Mouse (Mus musculus) ES-Bruce4 (cell line): ENCODE data around the gene Ccdc155. TPM values are rescaled to one million over a fixed set of nuclear protein-coding genes. Genes with fewer than 3 reads are reported as not detected.

ENCODE experiments used
- H3K27ac ChIP-seq: 2 replicates; pipeline ENCODE4 v1.5.1; 2012; ENCODE audit warnings: low read length, inconsistent platforms; ENCODE audit not compliant: insufficient read depth
- H3K27me3 ChIP-seq: 2 replicates; pipeline ENCODE4 v1.6.1; 2012; ENCODE audit warnings: mild to moderate bottlenecking, low read length, inconsistent platforms; ENCODE audit not compliant: control insufficient read depth, poor library complexity, insufficient read depth, severe bottlenecking
- H3K36me3 ChIP-seq: 2 replicates; pipeline ENCODE4 v1.6.1; 2012; ENCODE audit warnings: inconsistent platforms, mild to moderate bottlenecking, low read length, moderate library complexity; ENCODE audit not compliant: control insufficient read depth, poor library complexity, insufficient read depth, severe bottlenecking
- H3K4me1 ChIP-seq: one replicate; pipeline ENCODE4 v1.8.1; 2011; ENCODE audit warnings: low read length; ENCODE audit not compliant: control insufficient read depth, insufficient read depth
- H3K4me3 ChIP-seq: 2 replicates; pipeline ENCODE4 v1.5.1; 2011; ENCODE audit warnings: low read depth, mild to moderate bottlenecking, low read length
- H3K9ac ChIP-seq: 2 replicates; pipeline ENCODE4 v1.6.1; 2012; ENCODE audit warnings: low read depth, mild to moderate bottlenecking, inconsistent platforms; ENCODE audit not compliant: poor library complexity, severe bottlenecking
- H3K9me3 ChIP-seq: replicated peaks from 2 replicates; pipeline ENCODE4 v1.6.1; 2012; ENCODE audit warnings: mild to moderate bottlenecking, low read length, inconsistent platforms; ENCODE audit not compliant: control insufficient read depth, poor library complexity, insufficient read depth, severe bottlenecking
- CTCF ChIP-seq: IDR thresholded peaks from one replicate; pipeline ENCODE4 v1.8.1; 2011; ENCODE audit warnings: low read depth, low read length
- EP300 ChIP-seq: IDR thresholded peaks from 2 replicates; pipeline ENCODE4 v1.6.1; 2011; ENCODE audit warnings: low read depth, low read length; ENCODE audit not compliant: insufficient read depth
- POLR2A ChIP-seq: IDR thresholded peaks from one replicate; pipeline ENCODE4 v1.8.1; 2011; ENCODE audit warnings: low read length; ENCODE audit not compliant: insufficient read depth
- polyA plus RNA-seq: library from polyadenylated mRNA; stranded (reverse); fragments of >200 nt; gene quantifications from 2 replicates; pipeline ENCODE4 v1.2.4, GENCODE M21; 2011; ENCODE audit warnings: low read depth; ENCODE audit not compliant: missing spikeins, insufficient read depth, insufficient read length

Gene Ccdc155
- polyA plus RNA-seq, 1 experiment = 2.2 TPM

GRCm38 (mm10) chr7:45233580-45234332 lies 29.1 kb upstream of the Ccdc155 start:
- H3K4me1 ChIP-seq = peaks cover 7% of the 10 kb centered on the region
- no peaks in the 10 kb centered on the region for H3K27me3 ChIP-seq
- peak overlapping the region; percentile 48 for H3K4me3 ChIP-seq
- no peaks in the 10 kb centered on the region for H3K9me3 ChIP-seq
- no peak overlapping the region for H3K27ac ChIP-seq
- 0 out of 2 replicates have a peak, but pooled peaks cover 5% of the 10 kb centered on the region for H3K36me3 ChIP-seq
- peak overlapping the region; percentile 16; the same call in 1 of the 2 replicates for H3K9ac ChIP-seq
- TF ChIP-seq POLR2A (no peak), EP300 (no peak), CTCF (no peak)

GRCm38 (mm10) chr7:45232716-45233465 lies 28.2 kb upstream of the Ccdc155 start:
- Histone ChIP-seq H3K4me3 (no peak overlapping the region), H3K27ac (no peak overlapping the region), H3K4me1 (peaks cover 8% of the 10 kb centered on the region), H3K27me3 (no peaks in the 10 kb centered on the region), H3K36me3 (0 out of 2 replicates have a peak, but pooled peaks cover 5% of the 10 kb centered on the region), H3K9me3 (no peaks in the 10 kb centered on the region), H3K9ac (no peak overlapping the region)
- TF ChIP-seq CTCF (no peak), EP300 (no peak), POLR2A (no peak)

- Histone ChIP-seq H3K4me3 (no peak overlapping the region), H3K4me1 (peaks cover 7% of the 10 kb centered on the region), H3K27me3 (no peaks in the 10 kb centered on the region), H3K9ac (no peak overlapping the region), H3K27ac (no peak overlapping the region), H3K9me3 (no peaks in the 10 kb centered on the region), H3K36me3 (0 out of 2 replicates have a peak, but pooled peaks cover 5% of the 10 kb centered on the region)
- no peak for TF ChIP-seq EP300
- TF ChIP-seq CTCF = no peak
- TF ChIP-seq POLR2A = no peak
Observed at GRCm38 (mm10) chr7:45231941-45232340, 27.2 kb upstream of the Ccdc155 start.

- Histone ChIP-seq H3K36me3 (0 out of 2 replicates have a peak, but pooled peaks cover 5% of the 10 kb centered on the region), H3K4me3 (no peak overlapping the region), H3K27ac (no peak overlapping the region), H3K9me3 (no peaks in the 10 kb centered on the region), H3K27me3 (no peaks in the 10 kb centered on the region), H3K9ac (no peak overlapping the region), H3K4me1 (peaks cover 7% of the 10 kb centered on the region)
- TF ChIP-seq CTCF (no peak), POLR2A (no peak), EP300 (no peak)
Observed at GRCm38 (mm10) chr7:45231192-45231591, 26.5 kb upstream of the Ccdc155 start.

- H3K36me3 ChIP-seq = peaks cover 11% of the 10 kb centered on the region; the same call in 1 of the 2 replicates
- H3K4me3 ChIP-seq = no peak overlapping the region
- H3K9ac ChIP-seq = no peak overlapping the region
- H3K4me1 ChIP-seq = peaks cover 7% of the 10 kb centered on the region
- no peak for TF ChIP-seq POLR2A
- peak; percentile 96 for TF ChIP-seq EP300
- no peak for TF ChIP-seq CTCF
- no peaks in the 10 kb centered on the region for H3K9me3 ChIP-seq
- no peaks in the 10 kb centered on the region for H3K27me3 ChIP-seq
- H3K27ac ChIP-seq = peak overlapping the region; percentile 95
Observed at GRCm38 (mm10) chr7:45229459-45230203, 24.9 kb upstream of the Ccdc155 start.
